Mouse (Mus musculus) lung, postnatal 36 days (tissue): ENCODE measurements at regions not wholly inside any gene's neighbourhood (a gene's known extent, or its start where the extent isn't known, plus 50 kb on each side); places are given as distances from the start of the nearest gene placed in this dataset.
"Not testable (repeated sequence)": the region's sequence is repeated elsewhere in the genome, so short reads cannot be mapped to it uniquely, and the experiment has no call there.

Source experiments
- DNase-seq: peaks from one replicate; pipeline ENCODE4 v3.0.0; 2022; ENCODE audit warnings: mixed read lengths

DNA sequence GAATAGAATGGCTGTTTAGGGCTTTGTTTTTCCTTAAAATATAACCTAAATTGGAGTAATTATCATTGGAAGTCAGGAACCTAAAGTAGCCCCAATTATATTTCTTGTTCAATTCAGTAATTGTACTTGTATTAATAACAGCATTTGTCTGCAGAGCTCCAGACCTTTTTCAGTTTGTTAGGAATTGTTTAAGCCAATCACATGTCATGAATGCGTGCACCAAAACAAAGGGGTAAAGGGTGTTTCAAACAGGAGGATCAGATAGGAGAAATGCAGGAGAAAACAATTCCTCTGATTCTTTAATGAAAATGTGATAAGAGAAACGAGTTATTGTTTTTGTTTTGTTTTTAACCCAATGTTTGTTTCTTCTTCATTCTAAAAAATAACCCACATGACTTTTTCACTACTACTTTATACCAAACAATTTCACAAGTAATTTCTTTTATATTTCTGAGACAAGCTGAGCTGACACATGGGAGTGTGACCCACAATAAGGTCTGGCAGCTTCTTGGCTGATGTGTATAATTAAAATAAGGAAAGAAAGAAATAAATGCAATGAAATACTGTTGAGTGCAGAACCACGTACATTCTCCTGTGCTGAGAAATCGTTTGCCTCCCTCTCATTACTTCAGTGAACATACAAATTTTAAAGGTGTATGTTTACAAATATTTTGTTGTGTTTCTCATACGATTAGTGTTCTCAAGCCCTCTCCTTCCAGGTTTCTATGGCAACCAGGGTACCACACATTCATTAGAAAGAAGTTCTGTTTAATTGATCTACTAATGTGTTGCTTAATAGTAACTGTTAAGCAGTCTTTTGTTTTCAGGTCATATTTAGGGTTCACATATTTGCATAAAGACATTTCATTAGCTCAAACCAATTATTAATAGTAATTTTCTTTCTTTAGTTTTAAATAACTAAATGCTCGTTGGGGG, 397.7 kb downstream of the Isl1 start:
- no peak for DNase-seq

DNA sequence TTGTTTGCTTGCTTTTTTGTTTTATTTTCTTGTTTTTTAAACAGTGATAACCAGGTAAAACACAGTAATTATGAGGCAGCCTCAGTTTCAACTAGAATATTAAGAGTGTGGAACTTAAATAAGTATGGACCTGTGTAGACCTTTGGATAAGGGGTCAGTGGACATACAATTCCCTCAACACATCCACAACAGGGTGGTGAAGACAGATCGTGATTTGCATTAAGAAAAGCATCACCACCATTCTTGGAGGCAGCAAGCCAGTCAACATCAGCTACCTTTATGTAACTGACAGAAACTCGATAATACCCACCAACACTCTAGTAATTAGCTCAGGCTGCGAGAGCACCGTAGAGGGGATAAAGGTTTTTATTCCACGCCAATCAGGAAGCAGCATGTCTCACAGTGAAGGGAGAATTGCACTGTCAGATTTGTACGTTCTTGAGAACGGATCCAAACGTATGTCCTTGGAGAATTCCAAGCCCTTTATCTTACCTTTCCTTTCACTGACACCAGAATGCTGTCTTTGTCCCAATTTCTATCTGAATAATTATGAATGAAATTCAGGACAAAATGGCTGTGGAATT, 398.5 kb downstream of the Isl1 start:
- no peak for DNase-seq

DNA sequence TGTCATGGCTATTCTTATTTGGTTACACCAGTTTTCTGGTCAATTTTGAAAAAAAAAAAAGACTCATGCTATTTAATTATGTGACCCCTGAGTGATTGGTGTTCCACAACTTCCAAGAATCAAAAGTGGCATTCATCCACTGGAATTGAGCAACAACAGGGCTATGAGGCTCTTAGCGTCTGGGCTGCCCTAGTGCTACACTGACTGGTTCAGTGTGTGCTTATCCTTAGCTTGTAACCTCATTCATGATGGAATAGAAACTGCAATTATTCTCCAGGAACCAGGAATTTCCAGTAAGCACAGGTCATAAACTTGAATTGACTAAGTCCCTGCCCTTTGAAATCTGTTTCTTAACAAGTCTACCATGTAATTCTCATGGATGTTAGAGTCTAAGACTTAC, 428.9 kb downstream of the Isl1 start:
- DNase-seq = no peak

DNA sequence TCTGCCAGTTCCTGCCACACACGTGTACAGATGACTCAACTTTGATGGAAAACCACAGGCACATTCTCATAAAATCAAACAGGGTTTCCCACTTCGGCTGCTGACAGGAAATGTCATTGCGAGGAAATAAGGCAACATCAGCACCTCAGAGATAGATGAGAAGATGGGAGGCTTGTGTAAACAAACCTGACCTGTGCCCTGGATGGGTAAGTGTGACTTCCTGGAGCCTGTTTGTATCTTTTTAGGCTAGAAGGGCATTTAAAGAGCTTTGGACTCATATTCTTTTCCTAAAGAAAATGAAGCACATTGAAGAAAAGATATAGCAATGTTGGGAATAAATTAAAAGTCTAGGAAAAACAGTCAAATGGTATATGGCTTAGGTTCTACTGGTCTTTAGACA, 449.0 kb downstream of the Isl1 start:
- DNase-seq = peak; percentile 10

DNA sequence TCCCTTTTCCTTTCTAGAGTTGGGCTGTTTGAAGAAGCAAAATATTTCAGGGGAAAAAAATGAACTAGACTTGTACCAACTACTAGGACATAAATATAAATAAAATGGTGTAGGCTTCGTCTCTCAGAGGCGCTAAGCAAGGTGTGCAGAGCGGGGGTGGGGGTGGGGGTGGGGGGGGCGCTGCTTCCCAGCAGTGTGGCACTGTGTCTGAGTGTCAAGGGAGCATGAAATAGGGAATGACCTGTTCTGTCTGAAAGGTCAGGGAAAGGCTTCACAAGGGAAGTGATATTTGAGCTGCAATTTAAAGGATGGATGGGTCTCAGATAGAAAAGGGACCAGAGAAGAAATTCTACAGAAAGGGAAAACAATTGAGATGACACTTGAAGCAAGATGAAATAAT, 452.9 kb downstream of the Isl1 start:
- no peak for DNase-seq

DNA sequence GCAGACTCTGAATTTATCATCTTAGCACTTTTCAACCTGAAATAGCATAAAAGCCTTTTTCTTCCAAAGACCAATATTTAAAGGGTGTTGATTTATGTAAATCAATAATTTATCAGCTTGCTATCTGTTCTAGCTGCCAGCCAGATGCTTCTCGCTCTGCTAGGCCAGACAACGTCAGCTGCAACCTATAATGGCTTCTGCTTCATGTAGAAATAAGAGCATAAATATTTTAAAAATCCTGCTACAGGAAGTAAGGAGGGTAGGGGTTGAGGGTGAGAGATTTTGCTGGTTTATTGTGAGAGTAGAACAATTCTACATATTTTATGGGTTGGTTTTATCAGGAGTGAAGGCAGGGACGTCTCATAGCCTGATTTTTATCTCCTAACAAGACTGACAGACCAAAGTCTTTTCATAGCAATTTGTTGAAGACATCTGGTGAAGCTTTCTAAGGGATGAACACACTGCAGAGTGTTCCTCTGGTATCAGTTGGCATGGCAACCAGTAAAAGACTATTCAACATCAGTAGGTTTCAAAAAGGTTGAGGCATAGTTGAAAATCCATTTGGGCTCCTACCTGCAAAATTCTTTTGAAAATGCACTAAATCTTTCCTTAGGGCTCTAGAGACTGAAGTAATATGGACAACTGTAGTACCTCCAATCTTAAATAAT, 456.7 kb downstream of the Isl1 start:
- DNase-seq = no peak

DNA sequence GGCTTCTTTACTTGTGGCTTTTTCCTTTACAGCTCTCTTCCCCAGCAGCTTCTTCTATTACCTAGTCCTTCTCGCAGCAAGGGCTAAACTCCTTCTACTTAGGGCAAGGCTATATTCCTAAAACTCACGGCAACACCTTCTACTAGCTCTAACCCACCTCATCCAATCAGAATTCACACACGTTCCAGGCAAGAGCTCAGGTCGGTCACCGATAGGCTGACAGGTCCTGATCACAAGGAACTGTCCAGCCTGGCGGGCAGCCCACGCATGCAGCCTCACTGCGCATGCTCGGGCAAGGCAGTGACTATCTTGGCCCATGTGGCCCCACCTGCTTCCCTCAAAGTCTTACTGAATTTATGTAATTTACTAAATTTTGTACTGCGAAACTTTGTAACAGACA, 466.4 kb downstream of the Isl1 start:
- DNase-seq = no peak

DNA sequence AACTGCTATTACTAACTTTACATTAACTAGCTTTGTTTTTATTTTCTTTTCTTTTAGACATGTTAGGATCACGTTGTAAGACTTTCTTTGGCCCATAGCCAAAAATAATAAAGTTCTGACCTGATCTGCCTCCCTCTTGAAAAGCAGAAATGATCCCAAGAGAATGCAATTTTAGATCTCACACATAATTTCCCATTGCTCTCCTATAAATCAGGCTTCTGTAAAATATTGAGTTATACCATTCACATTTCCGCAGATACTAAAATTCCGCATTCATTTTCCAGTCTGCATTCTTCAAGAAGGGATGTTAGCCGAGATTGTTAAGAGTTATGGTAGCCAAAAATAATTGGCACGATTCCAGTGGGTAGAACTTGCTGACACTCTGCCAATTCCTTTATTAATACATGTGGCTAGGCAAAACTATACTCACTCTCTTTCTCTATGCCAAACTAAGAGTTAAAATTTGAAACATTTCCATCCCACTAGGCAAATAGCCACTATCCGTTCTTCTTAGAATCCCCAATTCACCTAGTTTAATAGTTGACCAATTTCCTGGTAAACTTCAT, 473.2 kb downstream of the Isl1 start:
- DNase-seq = no peak

DNA sequence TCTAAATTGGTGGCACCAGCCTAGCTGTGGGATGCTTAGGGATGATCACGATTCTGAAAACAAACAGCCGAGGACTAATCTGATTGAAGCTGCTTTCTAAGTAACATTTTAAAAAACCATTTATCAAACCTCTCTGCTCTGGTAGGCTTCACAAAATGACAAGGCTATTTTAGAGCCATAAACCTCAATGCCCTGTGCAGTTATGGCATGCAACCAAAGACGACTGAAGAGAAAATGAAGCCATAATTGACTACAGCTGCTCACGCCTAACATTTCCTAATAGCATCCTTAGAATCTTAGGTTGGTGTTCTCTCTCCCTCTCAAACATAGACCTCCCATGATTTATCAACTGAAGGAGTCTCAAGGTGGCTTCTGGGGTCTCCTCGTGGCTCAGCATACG, 484.3 kb downstream of the Isl1 start:
- DNase-seq = no peak

DNA sequence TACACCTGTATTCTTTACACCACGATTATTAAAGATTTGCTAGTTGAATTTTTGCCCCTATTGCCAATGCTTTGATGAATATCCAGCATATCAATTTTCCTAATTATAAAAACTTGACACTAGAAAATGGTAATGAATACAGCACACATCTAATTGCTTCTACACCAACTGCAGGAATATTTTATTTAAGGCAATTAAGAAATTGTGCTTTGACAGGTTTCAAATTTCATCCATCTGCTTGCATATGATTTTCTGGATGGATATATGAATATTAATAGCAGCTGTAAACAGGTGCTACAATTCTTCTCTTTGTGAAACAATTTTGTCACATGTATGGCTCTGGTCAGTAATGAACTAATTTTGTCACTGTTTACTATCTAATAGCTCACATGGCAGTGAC, 487.0 kb downstream of the Isl1 start:
- DNase-seq = no peak

DNA sequence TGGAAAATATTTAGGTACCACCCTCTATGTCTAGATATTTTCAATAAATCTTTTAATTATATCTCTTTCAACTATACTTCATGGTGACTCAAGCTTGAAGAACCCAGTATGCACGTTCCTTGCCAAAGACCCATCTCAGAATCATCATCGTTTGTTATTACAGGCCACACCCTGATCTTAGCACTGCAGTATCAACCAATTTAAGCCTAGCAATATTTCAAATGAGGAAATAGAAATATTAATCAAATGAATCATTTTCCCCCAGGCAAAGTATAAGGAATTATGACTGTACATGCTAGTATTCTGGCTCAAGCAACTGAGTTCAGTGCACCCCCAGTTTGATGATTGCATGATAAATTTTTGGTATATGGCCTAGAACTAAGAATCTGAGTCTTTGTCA, 495.3 kb downstream of the Isl1 start:
- no peak for DNase-seq

DNA sequence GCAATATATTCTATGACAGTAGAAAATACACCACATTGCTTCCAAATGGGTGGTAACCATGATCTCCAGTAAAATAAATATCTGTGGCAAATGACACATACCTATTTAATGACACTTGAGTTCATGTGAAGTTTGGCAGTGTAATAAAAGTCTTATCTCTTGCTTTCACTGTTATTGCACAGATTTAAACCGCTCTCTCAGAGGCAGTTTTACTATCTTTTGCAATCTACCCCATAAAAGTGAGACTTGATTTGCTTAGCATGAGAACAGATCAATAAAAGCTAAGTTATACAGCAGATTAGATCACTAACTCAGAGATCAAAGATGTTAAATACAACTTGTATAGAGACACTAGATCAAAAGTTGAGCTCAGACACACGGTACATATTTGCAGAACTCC, 510.2 kb downstream of the Isl1 start:
- DNase-seq = no peak

DNA sequence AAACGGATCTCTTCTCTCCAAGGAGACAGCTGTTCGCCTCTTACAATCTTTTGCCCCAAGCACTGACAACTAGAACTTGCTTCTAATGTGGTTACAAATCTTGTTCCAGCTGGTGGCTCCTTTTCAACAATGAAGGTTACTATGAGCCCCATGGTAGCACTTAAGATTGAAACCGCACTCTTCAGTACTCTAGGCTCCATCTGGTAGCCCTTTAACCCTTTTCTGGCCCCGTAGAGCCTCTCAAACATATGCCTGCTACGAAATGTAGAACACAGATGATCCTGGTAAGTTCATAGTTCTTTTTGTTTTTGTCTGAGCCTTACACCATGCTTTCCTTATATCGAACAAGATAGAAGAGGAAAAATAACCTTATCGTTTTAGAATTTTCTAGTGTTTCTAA, 558.2 kb downstream of the Isl1 start:
- no peak for DNase-seq

DNA sequence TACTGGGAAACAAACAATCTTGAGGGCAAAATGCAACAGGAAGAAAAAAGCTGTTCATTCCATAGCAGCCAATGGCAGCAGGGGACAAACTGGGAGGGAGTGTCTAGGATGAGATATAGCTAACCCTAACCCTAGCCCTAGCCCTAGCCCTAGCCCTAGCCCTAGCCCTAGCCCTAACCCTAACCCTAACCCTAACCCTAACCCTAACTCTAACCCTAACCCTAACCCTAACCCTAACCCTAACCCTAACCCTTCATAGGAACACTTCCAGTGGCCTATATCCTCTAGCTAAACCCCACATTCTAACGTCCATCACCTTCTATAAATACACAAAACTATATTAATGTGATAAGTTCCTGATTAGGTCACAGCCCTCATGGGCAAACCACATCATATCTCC, 567.4 kb downstream of the Isl1 start:
- DNase-seq = not testable (repeated sequence)

DNA sequence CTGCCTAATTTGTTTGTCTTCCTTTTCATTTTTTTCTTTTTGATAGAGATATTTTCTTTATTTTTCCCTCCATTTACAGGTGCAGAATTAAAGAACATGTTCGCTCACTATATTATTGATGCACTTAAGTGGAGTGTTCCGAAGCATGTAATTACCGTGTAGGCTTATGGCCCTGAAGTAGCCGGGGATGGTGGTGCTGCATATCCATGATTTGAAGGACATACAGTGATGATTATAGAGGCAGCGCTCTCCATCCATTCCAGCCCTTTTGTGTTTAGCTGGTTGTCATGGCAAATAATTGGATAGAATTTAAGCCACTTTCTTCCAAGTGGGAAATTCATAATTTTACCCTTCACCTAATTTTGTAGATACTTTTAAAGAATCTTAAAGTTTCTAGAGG, 581.5 kb downstream of the Isl1 start:
- no peak for DNase-seq

DNA sequence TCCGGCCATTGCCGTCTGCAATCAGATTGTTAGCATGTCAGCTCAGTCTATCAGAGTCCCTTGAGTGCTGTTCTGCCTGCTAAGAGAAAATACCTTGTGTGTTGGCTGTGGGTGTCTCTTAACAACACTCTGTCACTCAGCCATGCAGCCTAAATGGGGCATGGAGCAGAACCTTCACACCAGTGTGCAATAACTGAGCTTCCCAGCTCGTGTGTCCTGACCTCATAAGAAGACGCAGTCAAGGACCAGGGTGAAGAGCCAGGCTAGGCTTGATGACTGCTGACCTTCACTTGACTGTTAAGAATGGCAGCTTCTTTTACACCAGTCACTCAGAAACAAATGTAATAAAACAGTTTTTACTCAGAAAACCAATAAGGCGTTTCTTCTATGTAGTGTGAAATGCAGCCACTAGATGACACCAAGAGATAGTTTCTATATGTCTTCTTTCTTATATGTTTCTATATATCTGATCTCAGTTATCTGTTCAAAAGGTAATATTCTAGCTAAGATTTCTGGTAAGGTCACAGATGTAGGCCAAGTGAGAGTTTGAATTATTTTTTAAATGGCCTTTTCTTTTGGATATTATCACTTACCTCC, 584.0 kb downstream of the Isl1 start:
- DNase-seq = no peak

DNA sequence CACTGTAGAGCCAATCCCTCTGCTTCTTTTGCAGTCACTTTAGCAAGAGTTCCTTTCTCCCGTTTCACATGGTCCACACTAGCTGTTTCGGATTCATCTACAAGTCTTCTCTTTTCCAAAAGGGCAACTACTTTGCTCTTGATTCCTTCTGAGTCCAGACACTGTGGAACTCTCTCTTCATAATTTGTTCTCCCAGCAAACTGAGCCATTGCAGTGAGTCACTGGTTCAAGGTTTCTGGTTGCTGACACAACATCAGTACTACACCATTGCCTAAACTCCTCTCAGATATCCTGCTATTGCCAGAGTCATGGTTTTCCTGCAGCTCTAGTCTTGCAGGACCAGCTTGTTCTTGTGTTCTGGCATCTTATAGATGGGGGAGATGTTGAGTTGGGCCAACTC, 590.2 kb downstream of the Isl1 start:
- no peak for DNase-seq

DNA sequence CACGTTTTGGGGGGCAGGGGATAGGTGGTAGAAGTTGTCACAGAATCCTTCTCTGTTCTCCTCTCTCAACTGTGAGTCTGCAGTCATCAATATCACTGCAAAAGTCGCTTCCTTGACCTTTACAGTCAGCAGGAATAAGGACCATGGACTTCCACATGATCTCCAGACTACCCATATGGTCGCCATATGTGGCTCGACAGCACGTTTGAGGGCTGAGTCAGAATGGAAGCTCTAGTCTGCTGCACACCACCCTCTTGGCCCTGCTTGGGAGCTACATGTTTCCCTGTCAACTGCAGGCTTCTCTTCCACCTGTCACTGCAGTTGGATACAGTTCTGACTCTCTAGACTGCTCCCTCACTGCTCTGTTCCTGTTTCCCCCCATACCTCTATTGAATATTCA, 590.6 kb downstream of the Isl1 start:
- DNase-seq = no peak

DNA sequence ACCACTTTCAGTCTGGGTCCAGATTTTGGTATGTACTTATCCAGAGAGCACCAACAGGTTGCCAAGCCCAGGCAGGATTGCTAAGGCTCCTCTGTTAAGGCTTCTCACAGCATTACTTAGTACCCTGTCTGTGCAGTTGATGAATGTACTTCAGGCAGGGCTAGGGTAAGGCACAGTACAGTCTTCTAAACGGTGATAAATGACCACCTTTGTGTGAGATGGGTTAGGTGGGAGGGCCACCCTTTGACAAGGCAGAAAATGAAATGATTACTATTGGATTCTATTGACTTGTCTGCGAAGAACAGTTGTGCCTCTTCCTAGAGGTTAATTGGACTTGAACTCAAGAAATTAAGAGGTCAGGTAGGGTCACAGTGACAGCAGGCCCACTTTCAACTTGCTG, 594.4 kb upstream of the Itga1 start:
- no peak for DNase-seq

DNA sequence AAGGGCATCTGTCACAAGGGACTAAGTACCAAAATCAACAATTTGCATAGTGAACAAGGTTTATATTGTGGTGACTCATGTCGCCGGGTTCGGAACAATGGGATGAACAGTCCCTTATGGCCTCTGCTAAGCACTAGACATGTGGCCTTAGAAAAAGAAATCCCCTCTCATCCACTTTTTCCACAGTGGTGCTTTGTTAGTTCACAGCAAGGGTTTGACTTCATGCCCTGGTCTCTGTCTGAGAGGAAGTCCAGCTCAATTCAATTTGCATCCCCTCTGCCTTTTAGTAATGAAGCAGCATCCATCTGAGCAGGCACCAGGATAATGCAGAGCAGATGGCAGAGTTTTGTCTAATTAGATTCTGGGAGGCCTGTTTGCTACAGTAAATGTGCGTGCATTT, 585.7 kb upstream of the Itga1 start:
- no peak for DNase-seq

DNA sequence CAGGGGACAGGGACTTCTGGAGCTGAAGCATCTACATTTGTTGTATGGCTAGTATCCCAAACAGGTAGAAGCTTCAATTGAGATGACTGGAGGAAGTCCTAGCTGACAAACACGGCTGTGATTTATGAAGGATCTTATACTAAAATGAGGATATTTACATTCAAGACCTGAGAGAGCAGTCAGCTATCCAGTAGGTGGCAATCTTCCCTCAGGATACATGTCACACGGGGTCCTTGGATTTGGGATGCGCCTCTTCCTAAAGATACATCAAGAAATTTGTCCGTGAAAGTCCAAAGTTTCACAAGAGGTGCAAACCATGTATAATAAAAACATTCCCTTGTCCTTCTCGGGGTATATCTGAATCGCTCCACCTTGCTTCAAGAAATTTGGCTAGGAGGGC, 577.8 kb upstream of the Itga1 start:
- DNase-seq = no peak

DNA sequence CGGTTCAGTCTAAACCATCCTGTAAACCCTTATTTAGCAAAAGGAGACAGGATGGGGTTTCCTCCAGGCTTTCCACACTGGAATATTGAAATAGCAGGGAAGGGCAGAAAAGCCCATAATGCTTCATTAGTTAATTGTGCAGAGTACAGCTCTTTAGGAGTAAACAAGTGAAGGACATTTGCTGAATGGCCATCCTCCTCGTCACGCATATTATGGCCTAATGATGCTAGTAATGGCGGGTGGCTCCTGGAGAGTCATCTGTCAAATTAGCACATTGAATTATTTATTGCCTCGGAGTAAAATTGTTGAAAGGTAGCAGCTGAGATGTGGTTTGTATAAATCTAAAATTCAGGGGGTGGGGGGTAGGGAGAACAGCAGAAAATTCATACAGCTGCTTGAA, 575.1 kb upstream of the Itga1 start:
- DNase-seq = no peak

DNA sequence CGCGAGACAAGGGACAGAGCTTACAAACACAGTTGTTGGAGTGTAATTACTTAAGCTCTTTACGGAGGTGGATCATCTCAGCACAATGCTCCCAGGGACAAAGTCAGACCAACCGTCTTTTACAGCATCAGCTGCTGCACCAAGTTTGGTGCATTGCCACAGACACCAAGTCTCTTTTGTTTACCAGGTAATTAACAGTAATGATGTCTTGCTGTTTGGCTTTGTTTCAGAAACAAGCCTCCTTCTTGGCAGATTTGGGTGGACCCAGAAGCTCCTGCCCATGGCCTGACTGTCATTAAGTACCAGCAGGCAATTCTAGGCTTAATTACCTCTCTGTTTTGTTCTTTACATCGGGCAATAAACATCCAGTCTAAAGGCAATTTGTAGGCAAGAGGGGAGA, 572.0 kb upstream of the Itga1 start:
- no peak for DNase-seq
